Mouse (Mus musculus) midbrain, embryonic 13.5 days (tissue): ENCODE data around the gene Ubqln2. TPM values are rescaled to one million over a fixed set of nuclear protein-coding genes. Genes with fewer than 3 reads are reported as not detected.

Source experiments
- polyA plus RNA-seq: library from polyadenylated mRNA; unstranded; fragments of >200 nt; fragmentation: Nextera tagmentation; extraction: Ambion mirVana; gene quantifications from 2 replicates; pipeline ENCODE4 v1.2.1, GENCODE M21; 2015

Gene Ubqln2
- polyA plus RNA-seq, 1 experiment from 2014 or later: 59.3 TPM

Other genes starting within 250 kb of the Ubqln2 start
- not detected in 2 replicates for gene Cypt3, start 60.4 kb downstream of the Ubqln2 start, polyA plus RNA-seq
- gene Kctd12b, start 198.2 kb downstream of the Ubqln2 start, polyA plus RNA-seq: 4.2 and 4.5 TPM in 2 replicates
- 110 and 119 TPM in 2 replicates for gene Nbdy, start 225.4 kb downstream of the Ubqln2 start, polyA plus RNA-seq